Mouse (Mus musculus) limb, embryonic 15.5 days (tissue): ENCODE data around the gene Cebpa. TPM values are rescaled to one million over a fixed set of nuclear protein-coding genes. Genes with fewer than 3 reads are reported as not detected.

Experiments used
- ATAC-seq: fragments of 200-750 bp; cut with Nextera tagmentation; 2 replicates; pipeline ENCODE4 v1.8.0; 2017; ENCODE audit warnings: low read depth, moderate TSS enrichment; ENCODE audit not compliant: insufficient number of reproducible peaks, low FRiP score, low TSS enrichment
- H3K27ac ChIP-seq: fragments of 300-500 bp; sonication (generic); 2 replicates; pipeline ENCODE4 v1.5.1; 2015; ENCODE audit warnings: moderate library complexity, mild to moderate bottlenecking, inconsistent platforms
- H3K27me3 ChIP-seq: fragments of 300-500 bp; sonication (generic); 2 replicates; pipeline ENCODE4 v1.6.1; 2015; ENCODE audit warnings: inconsistent platforms
- H3K36me3 ChIP-seq: fragments of 300-500 bp; sonication (generic); 2 replicates; pipeline ENCODE4 v1.6.1; 2015; ENCODE audit warnings: inconsistent platforms
- H3K4me1 ChIP-seq: fragments of 300-500 bp; sonication (generic); 2 replicates; pipeline ENCODE4 v1.6.1; 2015; ENCODE audit warnings: inconsistent platforms
- H3K4me2 ChIP-seq: fragments of 300-500 bp; sonication (generic); 2 replicates; pipeline ENCODE4 v1.6.1; 2015; ENCODE audit warnings: mild to moderate bottlenecking, inconsistent platforms
- H3K4me3 ChIP-seq: fragments of 300-500 bp; sonication (generic); 2 replicates; pipeline ENCODE4 v1.5.1; 2015; ENCODE audit warnings: mild to moderate bottlenecking, inconsistent platforms
- H3K9ac ChIP-seq: fragments of 300-500 bp; sonication (generic); 2 replicates; pipeline ENCODE4 v1.6.1; 2015; ENCODE audit warnings: inconsistent platforms
- H3K9me3 ChIP-seq: fragments of 300-500 bp; sonication (generic); 2 replicates; pipeline ENCODE4 v1.6.1; 2016; ENCODE audit warnings: inconsistent platforms
- WGBS: fragments of 180-500 bp; shearing (Covaris S2); methylation state at CpG from one replicate; pipeline ENCODE4 v1.1.7; 2015; 5-methylcytosine and 5-hydroxymethylcytosine counted together
- polyA plus RNA-seq: library from polyadenylated mRNA; unstranded; fragments of >200 nt; fragmentation: Nextera tagmentation; extraction: Ambion mirVana; gene quantifications from 2 replicates; pipeline ENCODE4 v1.2.1, GENCODE M21; 2015

Gene Cebpa
- polyA plus RNA-seq: 13.6 and 16.5 TPM in 2 replicates

DNA sequence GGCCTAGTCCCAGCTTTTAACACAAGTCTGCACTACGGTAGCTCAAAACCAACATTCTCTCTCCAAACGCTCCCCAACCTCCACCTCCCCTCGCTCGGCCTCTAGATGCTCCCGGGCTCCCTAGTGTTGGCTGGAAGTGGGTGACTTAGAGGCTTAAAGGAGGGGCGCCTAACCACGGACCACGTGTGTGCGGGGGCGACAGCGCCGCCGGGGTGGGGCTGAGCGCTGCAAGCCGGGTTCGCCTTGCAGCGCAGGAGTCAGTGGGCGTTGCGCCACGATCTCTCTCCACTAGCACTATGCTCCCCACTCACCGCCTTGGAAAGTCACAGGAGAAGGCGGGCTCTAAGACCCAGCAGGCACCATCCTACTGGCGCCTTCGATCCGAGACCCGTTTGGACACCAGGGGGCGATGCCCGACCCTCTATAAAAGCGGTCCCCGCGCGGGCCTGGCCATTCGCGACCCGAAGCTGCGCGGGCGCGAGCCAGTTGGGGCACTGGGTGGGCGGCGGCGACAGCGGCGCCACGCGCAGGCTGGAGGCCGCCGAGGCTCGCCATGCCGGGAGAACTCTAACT lies at the start of gene Cebpa:
Gene Cebpa (plus strand): TSS at position 453 of the 573 bp plus-strand sequence.
- Histone ChIP-seq H3K27ac (peak within 1 kb of the TSS; percentile 84), H3K4me2 (peak within 1 kb of the TSS; percentile 97), H3K9ac (peak within 1 kb of the TSS; percentile 67), H3K4me1 (peaks cover 28% of the 10 kb centered on the region), H3K9me3 (no peaks in the 10 kb centered on the region), H3K36me3 (no peaks in the 10 kb centered on the region), H3K4me3 (peak within 1 kb of the TSS; percentile 58), H3K27me3 (peaks cover 63% of the 10 kb centered on the region)
- peak; percentile 94 for ATAC-seq
- WGBS: under 1% methylated on average over 50 of the region's 50 CpGs

DNA sequence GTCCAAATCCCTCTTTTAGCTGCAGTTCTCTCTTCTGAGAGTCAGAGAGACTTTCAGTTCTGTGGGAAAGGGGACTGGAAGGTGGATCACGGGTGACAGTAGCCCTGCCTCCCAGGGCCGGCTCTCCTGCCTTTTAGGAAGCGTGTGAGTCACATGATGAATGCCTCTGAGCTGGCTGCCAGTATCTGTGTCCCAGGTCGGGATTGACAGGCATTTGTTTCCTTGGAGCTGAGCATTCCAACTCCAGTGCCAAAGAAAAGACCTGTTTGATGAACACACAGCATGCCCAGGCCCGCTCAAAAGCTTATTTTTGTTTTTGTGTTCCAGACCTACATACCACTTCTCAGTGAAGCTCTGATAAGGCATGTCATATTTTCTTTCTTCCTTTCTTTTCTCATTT lies 42.4 kb upstream of the Cebpa start:
- no peaks in the 10 kb centered on the region for H3K27me3 ChIP-seq
- no peak overlapping the region for H3K4me2 ChIP-seq
- 0 out of 2 replicates have a peak overlapping the region, but pooled peaks have one; percentile 28 for H3K27ac ChIP-seq

DNA sequence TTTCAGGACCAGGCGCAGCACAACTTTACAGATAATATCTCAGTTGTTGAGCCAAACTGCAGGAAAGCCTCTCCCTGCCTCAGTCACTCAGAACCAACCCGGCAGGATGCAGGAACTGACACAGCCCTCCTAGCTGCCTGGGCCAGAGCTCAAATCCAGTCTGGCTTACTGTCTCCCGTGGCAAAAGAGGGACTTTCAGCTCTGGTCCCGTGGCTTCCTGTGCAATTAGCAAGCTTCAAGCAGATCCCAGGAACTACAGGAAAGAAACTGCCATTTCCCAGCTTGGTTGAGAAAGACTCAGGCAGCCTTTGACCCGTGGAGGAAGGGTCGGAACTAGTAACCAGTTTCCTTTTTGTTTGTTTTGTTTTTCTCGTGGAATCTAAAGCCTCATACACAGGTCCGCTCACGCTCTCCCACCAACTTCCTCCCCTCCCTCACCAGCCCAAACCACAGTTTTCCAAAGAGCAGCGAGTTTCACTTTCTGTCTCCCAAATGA lies 38.2 kb upstream of the Cebpa start:
- no peak for ATAC-seq
- Histone ChIP-seq H3K36me3 (no peaks in the 10 kb centered on the region), H3K4me3 (no peak overlapping the region), H3K9me3 (no peaks in the 10 kb centered on the region), H3K9ac (no peak overlapping the region), H3K27ac (peak overlapping the region; percentile 77), H3K4me1 (peaks cover 6% of the 10 kb centered on the region; the same call in 1 of the 2 replicates), H3K4me2 (0 out of 2 replicates have a peak overlapping the region, but pooled peaks have one; percentile 12), H3K27me3 (no peaks in the 10 kb centered on the region)
- 22% methylated on average over 10 of the region's 10 CpGs for WGBS

More for the DNA sequence above, 42.4 kb upstream of the Cebpa start:
- H3K36me3 ChIP-seq: no peaks in the 10 kb centered on the region
- H3K9ac ChIP-seq: no peak overlapping the region
- peaks cover 6% of the 10 kb centered on the region; the same call in 1 of the 2 replicates for H3K4me1 ChIP-seq
- WGBS: 43% methylated on average over 5 of the region's 5 CpGs
- no peaks in the 10 kb centered on the region for H3K9me3 ChIP-seq
- ATAC-seq: no peak
- no peak overlapping the region for H3K4me3 ChIP-seq

DNA sequence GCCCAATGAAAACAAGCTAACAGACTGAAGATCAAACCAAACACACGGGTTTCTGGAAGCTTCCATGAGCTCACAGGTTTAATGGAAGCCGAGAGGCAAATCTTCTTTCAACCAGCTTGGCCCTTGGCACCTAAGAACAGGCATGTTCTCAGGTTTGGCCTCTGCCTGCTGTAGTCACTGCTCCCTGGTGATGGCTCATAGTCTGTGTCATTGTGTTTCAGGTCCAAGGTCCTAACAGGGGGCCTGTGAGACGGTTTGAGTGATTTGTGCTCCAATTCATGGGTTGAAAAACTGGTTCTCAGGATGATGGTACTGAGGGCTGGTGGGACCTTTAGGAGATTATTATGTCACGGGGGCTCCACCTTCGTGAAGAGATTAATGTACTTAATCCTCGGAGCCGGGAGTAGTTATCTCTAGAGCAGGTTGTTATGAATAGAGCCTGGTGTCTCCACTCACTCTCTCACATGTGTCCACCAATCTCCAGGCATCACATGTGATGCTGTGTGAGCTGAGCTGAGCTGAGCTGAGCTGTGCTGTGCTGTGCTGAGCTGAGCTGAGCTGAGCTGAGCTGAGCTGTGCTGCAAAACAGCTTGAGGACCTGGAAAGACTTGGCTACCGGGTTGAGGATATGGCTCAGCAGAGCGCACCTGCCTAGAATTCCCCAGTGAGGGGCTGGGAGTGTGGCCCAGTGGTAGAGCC lies 37.5 kb upstream of the Cebpa start:
- H3K9ac ChIP-seq: no peak overlapping the region
- no peaks in the 10 kb centered on the region for H3K36me3 ChIP-seq
- no peak overlapping the region for H3K4me3 ChIP-seq
- no peak for ATAC-seq
- 76% methylated on average over 9 of the region's 9 CpGs for WGBS
- H3K4me1 ChIP-seq: peaks cover 12% of the 10 kb centered on the region
- H3K4me2 ChIP-seq: no peak overlapping the region
- H3K9me3 ChIP-seq: no peaks in the 10 kb centered on the region
- 0 out of 2 replicates have a peak overlapping the region, but pooled peaks have one; percentile 77 for H3K27ac ChIP-seq
- no peaks in the 10 kb centered on the region for H3K27me3 ChIP-seq

DNA sequence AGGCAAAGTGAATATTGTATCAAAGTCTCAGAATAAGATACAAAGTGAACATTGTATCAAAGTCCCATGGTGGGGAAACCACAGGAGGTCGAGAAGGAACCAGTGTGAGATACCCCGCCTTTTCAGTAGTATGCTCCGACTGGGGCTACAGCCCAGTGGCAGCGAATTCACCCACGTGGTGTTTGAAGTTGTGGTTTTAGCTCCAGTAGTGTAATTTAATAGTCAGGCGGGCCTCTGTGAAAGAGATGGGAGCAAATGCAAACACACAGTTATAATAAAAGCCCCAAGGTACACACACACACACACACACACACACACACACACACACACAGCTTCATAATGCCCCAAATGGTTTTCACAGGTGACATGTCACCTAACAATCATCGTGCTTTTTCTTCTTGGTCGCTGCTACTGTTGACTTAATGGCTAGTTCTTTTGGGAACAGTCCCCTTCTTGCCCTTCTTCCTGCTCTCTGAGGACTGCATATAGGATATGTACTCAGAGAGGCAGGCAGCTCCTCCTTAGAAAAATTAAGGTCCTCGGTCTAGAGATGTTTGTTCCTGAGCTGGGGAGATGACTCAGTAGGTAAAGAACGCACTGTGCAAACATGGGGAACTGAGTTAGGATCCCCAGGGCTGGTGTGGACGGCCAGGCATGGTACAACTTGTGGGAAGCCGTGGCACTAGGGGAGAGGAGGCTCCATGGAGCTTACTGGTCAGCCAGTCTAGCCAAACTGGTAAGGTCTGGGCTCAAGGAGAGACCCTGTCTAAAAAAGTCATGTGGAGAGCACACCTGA lies 34.3 kb upstream of the Cebpa start:
- Histone ChIP-seq H3K9ac (no peak overlapping the region), H3K4me2 (no peak overlapping the region), H3K4me1 (peaks cover 16% of the 10 kb centered on the region), H3K4me3 (no peak overlapping the region), H3K36me3 (no peaks in the 10 kb centered on the region), H3K9me3 (no peaks in the 10 kb centered on the region), H3K27ac (no peak overlapping the region), H3K27me3 (no peaks in the 10 kb centered on the region)
- WGBS: 66% methylated on average over 12 of the region's 12 CpGs
- no peak for ATAC-seq

DNA sequence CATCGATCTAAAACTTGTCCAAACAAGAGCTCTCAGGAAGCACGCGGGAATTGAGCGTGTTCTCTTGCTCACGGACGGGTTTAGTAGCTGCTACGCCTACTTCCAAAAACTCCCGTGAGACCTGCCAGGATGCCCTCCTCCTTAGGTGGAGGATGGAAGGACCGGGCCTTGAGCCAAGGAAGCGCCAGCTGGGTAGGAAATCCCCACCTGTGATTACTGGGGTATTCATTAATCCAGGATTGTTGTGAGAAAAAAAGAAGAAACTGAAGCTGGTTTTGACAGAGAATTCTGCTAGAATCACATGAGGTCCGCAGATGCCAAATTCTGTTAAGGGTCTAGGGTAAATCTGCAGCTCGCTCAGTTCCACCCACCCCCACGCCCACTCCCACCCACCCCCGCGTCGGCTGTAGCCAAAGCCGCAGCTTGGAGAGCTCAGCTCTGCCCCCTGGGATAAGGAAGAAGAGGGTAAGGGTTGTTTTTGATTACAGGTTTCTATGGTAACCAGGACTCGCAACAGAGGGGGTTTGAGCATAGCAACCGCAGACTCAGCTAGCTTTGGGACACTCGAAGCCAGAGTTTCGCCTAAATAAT lies 32.7 kb upstream of the Cebpa start:
- Histone ChIP-seq H3K27ac (no peak overlapping the region), H3K27me3 (no peaks in the 10 kb centered on the region), H3K4me2 (peak overlapping the region; percentile 43), H3K9ac (0 out of 2 replicates have a peak overlapping the region, but pooled peaks have one; percentile 18), H3K4me3 (peak overlapping the region; percentile 23), H3K36me3 (no peaks in the 10 kb centered on the region), H3K9me3 (no peaks in the 10 kb centered on the region), H3K4me1 (peaks cover 9% of the 10 kb centered on the region)
- no peak for ATAC-seq
- WGBS: under 1% methylated on average over 21 of the region's 21 CpGs

DNA sequence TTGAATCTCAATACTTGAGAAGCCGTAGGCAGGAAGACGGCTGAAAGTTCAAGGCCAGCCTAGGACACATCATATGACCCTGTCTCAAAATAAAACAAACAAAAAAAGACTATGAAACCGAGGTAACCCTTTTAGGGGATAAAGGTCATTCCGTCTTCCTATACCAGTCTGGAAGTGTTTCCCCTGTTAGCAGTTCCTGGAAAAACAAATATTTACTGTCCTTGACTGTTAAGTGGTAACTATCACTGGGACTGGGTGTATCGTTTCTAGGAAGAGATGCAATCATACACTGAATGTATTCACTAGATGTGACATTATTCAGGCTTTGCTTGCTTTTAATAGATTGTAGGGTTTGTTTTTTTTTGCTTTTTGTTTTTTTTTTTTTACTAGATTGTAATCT lies 28.5 kb upstream of the Cebpa start:
- WGBS: 83% methylated on average over 5 of the region's 5 CpGs

DNA sequence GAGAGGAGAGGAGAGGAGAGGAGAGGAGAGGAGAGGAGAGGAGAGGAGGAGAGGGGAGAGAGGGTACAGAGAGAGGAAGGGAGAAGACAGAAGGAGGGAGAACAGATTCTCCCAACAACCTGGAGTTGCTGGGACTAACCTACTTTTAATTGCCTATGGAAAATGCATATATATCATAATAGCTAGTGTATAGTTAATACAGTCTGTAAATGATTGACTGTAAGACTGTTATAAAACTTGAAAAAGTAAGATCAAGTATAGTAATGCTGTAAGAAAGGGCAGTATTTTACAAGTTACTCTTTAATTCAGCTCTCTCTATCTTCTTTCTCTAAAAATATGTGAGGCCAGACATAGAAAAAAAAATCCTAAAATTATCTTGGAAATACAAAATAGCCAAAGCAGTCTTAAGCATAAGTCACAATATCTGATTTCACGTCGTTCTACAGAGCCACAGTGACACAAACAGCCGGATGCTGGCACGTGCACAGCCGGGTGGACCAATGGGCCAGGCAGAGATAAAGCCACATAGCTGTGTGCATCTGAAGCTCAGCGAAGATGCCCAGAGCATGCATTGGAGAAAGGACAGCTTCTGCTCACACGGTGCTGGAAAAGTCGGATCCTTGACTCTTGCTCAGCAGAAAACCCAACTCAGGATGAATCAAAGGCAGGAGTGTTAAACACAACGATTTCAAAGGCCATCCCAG lies 24.0 kb upstream of the Cebpa start:
- H3K4me3 ChIP-seq: no peak overlapping the region
- no peaks in the 10 kb centered on the region for H3K4me1 ChIP-seq
- H3K9ac ChIP-seq: no peak overlapping the region
- WGBS: 69% methylated on average over 9 of the region's 9 CpGs
- no peak overlapping the region for H3K4me2 ChIP-seq
- no peak overlapping the region for H3K27ac ChIP-seq
- ATAC-seq: no peak
- H3K36me3 ChIP-seq: no peaks in the 10 kb centered on the region
- no peaks in the 10 kb centered on the region for H3K27me3 ChIP-seq
- no peaks in the 10 kb centered on the region for H3K9me3 ChIP-seq

More for the DNA sequence above, 28.5 kb upstream of the Cebpa start:
- no peak overlapping the region for H3K4me2 ChIP-seq
- H3K4me3 ChIP-seq: no peak overlapping the region
- no peak overlapping the region for H3K27ac ChIP-seq
- H3K27me3 ChIP-seq: no peaks in the 10 kb centered on the region
- no peak overlapping the region for H3K9ac ChIP-seq
- no peak for ATAC-seq
- no peaks in the 10 kb centered on the region for H3K36me3 ChIP-seq
- peaks cover 9% of the 10 kb centered on the region for H3K4me1 ChIP-seq
- H3K9me3 ChIP-seq: no peaks in the 10 kb centered on the region

DNA sequence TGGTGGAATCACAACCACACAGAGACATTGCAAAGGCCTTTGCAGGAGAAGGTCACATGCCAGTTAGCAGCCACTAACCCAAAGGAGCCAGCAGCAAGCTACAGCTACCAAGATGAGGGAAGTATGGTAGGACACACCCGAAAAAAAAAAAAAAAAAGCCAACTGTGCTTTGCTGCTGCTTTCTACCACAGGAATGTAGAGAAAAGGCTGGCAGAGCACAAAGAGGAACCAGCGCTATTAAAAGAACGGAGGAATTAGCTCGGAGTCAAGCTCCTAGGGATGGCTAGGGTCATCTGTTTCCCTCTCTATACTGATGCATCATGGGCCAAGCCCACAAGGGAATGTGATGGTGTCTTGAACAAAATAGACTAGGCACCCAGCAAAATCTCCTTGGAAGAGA lies 20.3 kb upstream of the Cebpa start:
- H3K27me3 ChIP-seq: no peaks in the 10 kb centered on the region
- no peaks in the 10 kb centered on the region for H3K9me3 ChIP-seq
- H3K36me3 ChIP-seq: no peaks in the 10 kb centered on the region
- H3K4me2 ChIP-seq: no peak overlapping the region
- no peak overlapping the region for H3K27ac ChIP-seq
- no peak for ATAC-seq
- WGBS: 65% methylated on average over 4 of the region's 4 CpGs
- no peak overlapping the region for H3K4me3 ChIP-seq
- no peak overlapping the region for H3K9ac ChIP-seq
- H3K4me1 ChIP-seq: no peaks in the 10 kb centered on the region

DNA sequence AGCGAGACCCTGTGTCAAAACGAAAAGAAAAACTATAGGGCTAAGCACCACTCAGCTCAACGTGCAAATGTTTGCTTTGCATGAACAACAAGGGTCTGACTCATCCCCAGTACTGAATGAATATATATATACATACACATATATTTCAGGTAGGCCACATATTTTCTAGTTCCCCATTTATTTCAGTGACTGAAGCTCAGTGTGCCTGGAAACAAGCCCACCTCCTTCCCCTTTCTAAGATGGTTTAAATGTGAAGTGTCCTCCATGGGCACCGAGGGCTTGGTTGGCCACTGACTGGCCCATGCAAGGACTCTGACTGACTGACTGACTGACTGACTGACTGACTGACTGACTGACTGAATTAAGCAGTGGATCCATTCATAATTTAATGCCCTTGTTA lies 19.6 kb upstream of the Cebpa start:
- Histone ChIP-seq H3K4me3 (no peak overlapping the region), H3K4me1 (no peaks in the 10 kb centered on the region), H3K27ac (no peak overlapping the region), H3K9ac (no peak overlapping the region), H3K27me3 (no peaks in the 10 kb centered on the region), H3K36me3 (no peaks in the 10 kb centered on the region), H3K9me3 (no peaks in the 10 kb centered on the region), H3K4me2 (no peak overlapping the region)
- WGBS: 89% methylated on average over 4 of the region's 4 CpGs
- no peak for ATAC-seq

DNA sequence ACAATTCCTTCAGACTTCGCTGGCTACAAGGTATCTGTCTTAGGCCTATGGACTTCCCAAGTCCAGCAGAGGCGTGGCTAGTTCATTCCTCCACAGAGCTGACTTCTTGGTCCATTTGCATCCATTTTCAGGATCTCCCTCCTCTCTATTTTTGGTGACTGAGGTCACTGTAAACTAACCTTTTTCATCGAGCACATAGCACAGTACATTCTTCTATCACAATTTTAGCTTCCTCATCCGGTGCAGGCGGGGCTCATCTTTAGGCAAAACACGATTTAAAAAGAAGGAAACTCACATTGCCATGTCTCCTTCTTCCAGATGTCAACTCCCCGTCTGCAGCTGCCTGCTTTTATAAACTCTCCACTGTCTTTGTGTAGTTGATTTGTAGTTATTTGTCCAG lies 12.5 kb upstream of the Cebpa start:
- ATAC-seq: no peak
- Histone ChIP-seq H3K27ac (no peak overlapping the region), H3K9ac (no peak overlapping the region), H3K36me3 (no peaks in the 10 kb centered on the region), H3K27me3 (no peaks in the 10 kb centered on the region), H3K4me3 (no peak overlapping the region), H3K4me1 (no peaks in the 10 kb centered on the region), H3K4me2 (no peak overlapping the region), H3K9me3 (no peaks in the 10 kb centered on the region)
- WGBS: 71% methylated on average over 7 of the region's 7 CpGs
